Mouse (Mus musculus) frontal cortex, postnatal 10 days (tissue): Measurements from ENCODE around the gene Cfap161.

Experiments
- DNase-seq, 2 experiments: peaks; one replicate each; pipeline ENCODE4 v3.0.0; 2022; ENCODE audit warnings: low spot score in 2 of 2, mixed read lengths in 1 of 2

Gene Cfap161

GRCm38 (mm10) chr7:83802007-83802406, 7.3 kb upstream of the Cfap161 start:
- DNase-seq = no peak

GRCm38 (mm10) chr7:83801483-83801875, 6.8 kb upstream of the Cfap161 start:
- no peak for DNase-seq

GRCm38 (mm10) chr7:83800561-83801482, 6.1 kb upstream of the Cfap161 start:
- DNase-seq = no peak

- no peak for DNase-seq
Measured at GRCm38 (mm10) chr7:83800071-83800470, 5.4 kb upstream of the Cfap161 start.

GRCm38 (mm10) chr7:83798004-83798403, 3.3 kb upstream of the Cfap161 start:
- DNase-seq = no peak

- no peak for DNase-seq
Measured at GRCm38 (mm10) chr7:83796177-83796576, 1.5 kb upstream of the Cfap161 start.

GRCm38 (mm10) chr7:83794006-83794683, 535 bp downstream of the Cfap161 start:
- no peak for DNase-seq

- no peak for DNase-seq
Measured at GRCm38 (mm10) chr7:83780881-83781280, 13.8 kb downstream of the Cfap161 start.

GRCm38 (mm10) chr7:83780026-83780425, 14.7 kb downstream of the Cfap161 start:
- DNase-seq = no peak

- DNase-seq = no peak
Measured at GRCm38 (mm10) chr7:83779028-83779427, 15.7 kb downstream of the Cfap161 start.

GRCm38 (mm10) chr7:83778516-83778915, 16.2 kb downstream of the Cfap161 start:
- DNase-seq = no peak

GRCm38 (mm10) chr7:83774721-83775120, 20.0 kb downstream of the Cfap161 start:
- DNase-seq = no peak

- no peak for DNase-seq
Measured at GRCm38 (mm10) chr7:83763674-83764073, 31.0 kb downstream of the Cfap161 start.

- DNase-seq = no peak
Measured at GRCm38 (mm10) chr7:83762336-83762735, 32.3 kb downstream of the Cfap161 start.

- DNase-seq = no peak
Measured at GRCm38 (mm10) chr7:83751055-83751454, 43.6 kb downstream of the Cfap161 start.

- no peak for DNase-seq
Measured at GRCm38 (mm10) chr7:83748405-83748804, 46.3 kb downstream of the Cfap161 start.

- DNase-seq = no peak
Measured at GRCm38 (mm10) chr7:83746107-83746687, 48.5 kb downstream of the Cfap161 start.

- DNase-seq = no peak
Measured at GRCm38 (mm10) chr7:83745413-83746106, 49.1 kb downstream of the Cfap161 start, which contains the start of gene Il16. Gene Il16, minus strand, starts transcription at chr7:83745726.

GRCm38 (mm10) chr7:83745065-83745412, 49.6 kb downstream of the Cfap161 start:
- no peak for DNase-seq

GRCm38 (mm10) chr7:83744250-83744649, 50.4 kb downstream of the Cfap161 start:
- DNase-seq = no peak

GRCm38 (mm10) chr7:83742690-83743089, 52.0 kb downstream of the Cfap161 start:
- no peak for DNase-seq

GRCm38 (mm10) chr7:83742026-83742425, 52.7 kb downstream of the Cfap161 start:
- no peak for DNase-seq
